Mouse (Mus musculus): Measurements from ENCODE around the gene Klrb1f. TPM values are rescaled to one million over a fixed set of nuclear protein-coding genes. Genes with fewer than 3 reads are reported as not detected.
A peak's percentile ranks its signal among the peaks of the same experiment; 100 is the strongest.

Gene Klrb1f
- polyA plus RNA-seq, 1 experiment from 2014 or later, result 0.41 TPM

GRCm38 (mm10) chr6:129036890-129037463 lies 8.7 kb upstream of the Klrb1f start:
- 92% methylated on average over 2 of the region's 2 CpGs for whole genome bisulfite sequencing
- no peak overlapping the region for H3K4me3 ChIP-seq (replicated peaks; ENCODE audit: low read depth, low read length)
- no peaks in the 10 kb centered on the region for H3K9me3 ChIP-seq (ENCODE audit: control insufficient read depth, low read length)
- H3K27me3 ChIP-seq (ENCODE audit: control insufficient read depth, insufficient read depth, low read length), result no peaks in the 10 kb centered on the region
- no peak overlapping the region for H3K9ac ChIP-seq (replicated peaks; ENCODE audit: low read length)
- ATAC-seq (ENCODE audit: low FRiP score, low TSS enrichment), result no peak
- H3K4me1 ChIP-seq (ENCODE audit: control insufficient read depth, insufficient read depth, low read length), result no peaks in the 10 kb centered on the region
- no peak overlapping the region for H3K27ac ChIP-seq (replicated peaks; ENCODE audit: low read depth, low read length)
- no peaks in the 10 kb centered on the region for H3K36me3 ChIP-seq (ENCODE audit: control insufficient read depth, insufficient read depth, low read length)
- no peak overlapping the region for H3K4me2 ChIP-seq (ENCODE audit: low read length)
- DNase-seq, result no peak

- H3K36me3 ChIP-seq (ENCODE audit: control insufficient read depth, insufficient read depth, low read length), result no peaks in the 10 kb centered on the region
- no peaks in the 10 kb centered on the region for H3K27me3 ChIP-seq (ENCODE audit: control insufficient read depth, insufficient read depth, low read length)
- no peaks in the 10 kb centered on the region for H3K9me3 ChIP-seq (ENCODE audit: control insufficient read depth, low read length)
- WGBS, result 100% methylated on average over 2 of the region's 2 CpGs
- no peak overlapping the region for H3K4me3 ChIP-seq (replicated peaks; ENCODE audit: low read depth, low read length)
- no peak overlapping the region for H3K27ac ChIP-seq (replicated peaks; ENCODE audit: low read depth, low read length)
- H3K4me2 ChIP-seq (ENCODE audit: low read length), result no peak overlapping the region
- no peak overlapping the region for H3K9ac ChIP-seq (replicated peaks; ENCODE audit: low read length)
- H3K4me1 ChIP-seq (ENCODE audit: control insufficient read depth, insufficient read depth, low read length), result no peaks in the 10 kb centered on the region
- no peak for ATAC-seq (ENCODE audit: low FRiP score, low TSS enrichment)
- DNase-seq, result no peak
These were observed 4.2 kb upstream of the Klrb1f start for GRCm38 (mm10) chr6:129041470-129041869.

DNA sequence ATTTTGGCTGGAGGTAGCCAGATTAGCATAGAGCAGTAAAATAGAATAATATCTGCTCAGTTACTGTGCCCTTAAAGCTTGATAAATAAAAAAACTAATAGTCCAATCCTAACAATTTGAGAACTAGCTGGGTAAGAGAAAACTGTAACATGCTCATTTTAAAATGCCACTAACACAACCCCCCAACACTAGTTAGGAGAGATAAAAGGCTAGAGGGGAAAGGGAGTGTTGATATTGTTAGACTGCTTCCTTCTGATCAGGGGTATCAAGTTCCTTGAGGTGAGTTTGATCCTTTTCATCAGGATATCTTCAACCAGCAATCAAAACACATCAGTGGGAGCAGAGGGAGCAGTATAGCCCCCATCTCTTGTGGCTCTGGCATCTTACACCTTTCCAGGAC lies 3.2 kb upstream of the Klrb1f start:
- Histone ChIP-seq H3K4me3 (replicated peaks; ENCODE audit: low read depth, low read length) (no peak overlapping the region), H3K27me3 (ENCODE audit: control insufficient read depth, insufficient read depth, low read length) (no peaks in the 10 kb centered on the region), H3K9me3 (ENCODE audit: control insufficient read depth, low read length) (no peaks in the 10 kb centered on the region), H3K36me3 (ENCODE audit: control insufficient read depth, insufficient read depth, low read length) (no peaks in the 10 kb centered on the region), H3K9ac (replicated peaks; ENCODE audit: low read length) (no peak overlapping the region), H3K4me1 (ENCODE audit: control insufficient read depth, insufficient read depth, low read length) (no peaks in the 10 kb centered on the region), H3K27ac (replicated peaks; ENCODE audit: low read depth, low read length) (no peak overlapping the region), H3K4me2 (ENCODE audit: low read length) (no peak overlapping the region)
- no peak for DNase-seq
- ATAC-seq (ENCODE audit: low FRiP score, low TSS enrichment), result no peak

DNA sequence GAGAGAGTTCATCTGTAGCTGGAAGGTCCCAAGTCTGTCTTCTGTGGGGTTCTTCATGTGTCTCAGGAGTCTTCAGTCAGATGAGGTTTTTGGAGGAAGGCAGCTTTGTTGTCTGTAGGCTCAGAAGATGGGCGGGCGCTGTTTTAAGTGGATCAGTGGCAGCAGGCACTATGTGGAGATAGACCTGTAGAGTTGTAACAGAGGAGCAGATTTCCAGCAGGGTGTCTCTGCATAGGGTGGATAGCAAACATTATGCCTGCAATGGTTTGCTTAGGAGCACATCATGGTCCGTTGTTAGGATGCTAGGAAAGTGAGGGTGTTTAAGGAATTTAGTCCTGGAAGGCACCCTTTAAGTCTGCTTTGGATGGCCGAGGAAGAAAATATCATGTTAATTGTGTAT lies 2.7 kb downstream of the Klrb1f start:
- no peaks in the 10 kb centered on the region for H3K27me3 ChIP-seq (ENCODE audit: control insufficient read depth, insufficient read depth, low read length)
- H3K4me2 ChIP-seq (ENCODE audit: low read length), result no peak overlapping the region
- 0 out of 2 replicates have a peak, but pooled peaks cover 3% of the 10 kb centered on the region for H3K4me1 ChIP-seq (ENCODE audit: control insufficient read depth, insufficient read depth, low read length)
- no peak overlapping the region for H3K9ac ChIP-seq (replicated peaks; ENCODE audit: low read length)
- no peak overlapping the region for H3K4me3 ChIP-seq (replicated peaks; ENCODE audit: low read depth, low read length)
- H3K27ac ChIP-seq (replicated peaks; ENCODE audit: low read depth, low read length), result no peak overlapping the region
- ATAC-seq (ENCODE audit: low FRiP score, low TSS enrichment) (no peak), DNase-seq (peak; percentile 0)
- no peaks in the 10 kb centered on the region for H3K9me3 ChIP-seq (ENCODE audit: control insufficient read depth, low read length)
- H3K36me3 ChIP-seq (ENCODE audit: control insufficient read depth, insufficient read depth, low read length), result no peaks in the 10 kb centered on the region
- 33% methylated on average over 4 of the region's 4 CpGs for WGBS

DNA sequence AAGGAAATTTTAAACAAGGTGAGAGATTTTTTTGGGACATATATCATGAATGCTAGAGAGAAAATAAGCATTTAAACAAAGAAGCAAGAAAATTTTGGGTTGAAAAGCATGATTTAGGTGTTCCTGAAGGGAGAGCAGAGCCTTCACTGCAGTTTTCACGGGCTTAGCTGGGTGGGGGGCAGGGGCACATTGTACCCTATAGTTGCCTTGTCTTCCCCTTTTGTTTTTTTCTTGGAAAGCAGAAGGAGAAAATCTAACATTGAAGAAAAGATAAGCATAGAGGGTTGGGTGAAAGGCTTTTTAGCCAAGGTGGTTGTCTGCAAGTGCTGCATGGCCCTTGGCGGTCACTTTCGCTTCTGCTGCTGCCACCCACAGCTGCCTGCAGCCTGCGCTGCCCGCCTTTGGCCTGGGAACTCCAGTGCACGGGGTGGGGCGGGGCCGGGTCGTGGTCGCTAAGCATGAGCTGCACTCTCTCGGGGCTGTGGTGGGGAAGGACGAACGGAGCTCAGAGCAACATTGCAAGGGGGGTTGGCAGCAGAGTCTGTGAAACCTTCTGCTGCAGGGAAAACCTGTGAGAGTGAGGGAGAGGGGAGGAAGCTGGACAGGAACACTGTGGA lies 3.3 kb downstream of the Klrb1f start:
- Histone ChIP-seq H3K36me3 (ENCODE audit: control insufficient read depth, insufficient read depth, low read length) (no peaks in the 10 kb centered on the region), H3K27me3 (ENCODE audit: control insufficient read depth, insufficient read depth, low read length) (no peaks in the 10 kb centered on the region), H3K4me2 (ENCODE audit: low read length) (peak overlapping the region; percentile 61), H3K27ac (replicated peaks; ENCODE audit: low read depth, low read length) (0 out of 2 replicates have a peak overlapping the region, but pooled peaks have one; percentile 26), H3K4me3 (replicated peaks; ENCODE audit: low read depth, low read length) (peak overlapping the region; percentile 39), H3K4me1 (ENCODE audit: control insufficient read depth, insufficient read depth, low read length) (0 out of 2 replicates have a peak, but pooled peaks cover 3% of the 10 kb centered on the region), H3K9ac (replicated peaks; ENCODE audit: low read length) (peak overlapping the region; percentile 49), H3K9me3 (ENCODE audit: control insufficient read depth, low read length) (no peaks in the 10 kb centered on the region)
- ATAC-seq (ENCODE audit: low FRiP score, low TSS enrichment) (peak; percentile 85), DNase-seq (peak; percentile 73)
- under 1% methylated on average over 13 of the region's 13 CpGs for WGBS

GRCm38 (mm10) chr6:129049596-129050251 lies 4.0 kb downstream of the Klrb1f start:
- WGBS, result 2% methylated on average over 8 of the region's 8 CpGs
- ATAC-seq (ENCODE audit: low FRiP score, low TSS enrichment) (no peak), DNase-seq (peak; percentile 40)
- H3K4me2 ChIP-seq (ENCODE audit: low read length), result peak overlapping the region; percentile 57
- no peaks in the 10 kb centered on the region for H3K27me3 ChIP-seq (ENCODE audit: control insufficient read depth, insufficient read depth, low read length)
- no peaks in the 10 kb centered on the region for H3K9me3 ChIP-seq (ENCODE audit: control insufficient read depth, low read length)
- no peaks in the 10 kb centered on the region for H3K36me3 ChIP-seq (ENCODE audit: control insufficient read depth, insufficient read depth, low read length)
- H3K4me3 ChIP-seq (replicated peaks; ENCODE audit: low read depth, low read length), result peak overlapping the region; percentile 39
- no peak overlapping the region for H3K27ac ChIP-seq (replicated peaks; ENCODE audit: low read depth, low read length)
- peak overlapping the region; percentile 47; the same call in 1 of the 2 replicates for H3K9ac ChIP-seq (replicated peaks; ENCODE audit: low read length)
- H3K4me1 ChIP-seq (ENCODE audit: control insufficient read depth, insufficient read depth, low read length), result 0 out of 2 replicates have a peak, but pooled peaks cover 3% of the 10 kb centered on the region

- no peak overlapping the region for H3K4me2 ChIP-seq (ENCODE audit: low read length)
- no peaks in the 10 kb centered on the region for H3K27me3 ChIP-seq (ENCODE audit: control insufficient read depth, insufficient read depth, low read length)
- DNase-seq (no peak), ATAC-seq (ENCODE audit: low FRiP score, low TSS enrichment) (no peak)
- no peaks in the 10 kb centered on the region for H3K36me3 ChIP-seq (ENCODE audit: control insufficient read depth, insufficient read depth, low read length)
- H3K9ac ChIP-seq (replicated peaks; ENCODE audit: low read length), result no peak overlapping the region
- no peaks in the 10 kb centered on the region for H3K9me3 ChIP-seq (ENCODE audit: control insufficient read depth, low read length)
- 0 out of 2 replicates have a peak, but pooled peaks cover 3% of the 10 kb centered on the region for H3K4me1 ChIP-seq (ENCODE audit: control insufficient read depth, insufficient read depth, low read length)
- H3K27ac ChIP-seq (replicated peaks; ENCODE audit: low read depth, low read length), result no peak overlapping the region
- no peak overlapping the region for H3K4me3 ChIP-seq (replicated peaks; ENCODE audit: low read depth, low read length)
- whole genome bisulfite sequencing, result 86% methylated on average over 3 of the region's 3 CpGs
These were observed 5.4 kb downstream of the Klrb1f start for GRCm38 (mm10) chr6:129051086-129051485.

DNA sequence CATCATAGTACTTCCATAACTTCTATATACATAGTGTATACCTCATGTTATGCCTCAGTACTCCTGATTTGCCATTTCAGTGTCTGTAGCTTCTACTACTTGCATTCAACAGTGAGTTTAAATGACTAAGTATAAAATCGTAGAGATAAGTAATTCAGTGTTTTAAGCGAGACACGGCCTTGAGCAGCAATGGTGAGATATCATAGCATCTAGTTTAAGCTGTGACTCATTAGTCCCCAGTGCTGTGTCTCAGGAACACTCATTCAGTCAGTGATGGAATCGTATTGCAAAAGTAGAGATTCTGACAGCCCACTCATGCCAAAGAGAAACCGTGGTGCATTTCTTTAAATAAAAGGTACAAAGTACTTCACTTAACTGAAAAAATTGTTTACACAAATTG lies 6.0 kb downstream of the Klrb1f start:
- no peaks in the 10 kb centered on the region for H3K9me3 ChIP-seq (ENCODE audit: control insufficient read depth, low read length)
- no peak overlapping the region for H3K9ac ChIP-seq (replicated peaks; ENCODE audit: low read length)
- H3K4me3 ChIP-seq (replicated peaks; ENCODE audit: low read depth, low read length), result no peak overlapping the region
- WGBS, result 91% methylated on average over 5 of the region's 5 CpGs
- no peaks in the 10 kb centered on the region for H3K27me3 ChIP-seq (ENCODE audit: control insufficient read depth, insufficient read depth, low read length)
- no peaks in the 10 kb centered on the region for H3K36me3 ChIP-seq (ENCODE audit: control insufficient read depth, insufficient read depth, low read length)
- H3K4me2 ChIP-seq (ENCODE audit: low read length), result no peak overlapping the region
- ATAC-seq (ENCODE audit: low FRiP score, low TSS enrichment) (no peak), DNase-seq (no peak)
- H3K27ac ChIP-seq (replicated peaks; ENCODE audit: low read depth, low read length), result no peak overlapping the region
- H3K4me1 ChIP-seq (ENCODE audit: control insufficient read depth, insufficient read depth, low read length), result 0 out of 2 replicates have a peak, but pooled peaks cover 3% of the 10 kb centered on the region
